Mouse (Mus musculus): ENCODE measurements at regions not wholly inside any gene's neighbourhood (a gene's known extent, or its start where the extent isn't known, plus 50 kb on each side); places are given as distances from the start of the nearest gene placed in this dataset.

GRCm38 (mm10) chrX:13348415-13348814, 67.6 kb downstream of the Ddx3x start:
- Histone ChIP-seq H3K4me3 (ENCODE audit: insufficient read depth, poor library complexity, severe bottlenecking) (no peak overlapping the region), H3K79me2 (ENCODE audit: control insufficient read depth, insufficient read depth) (no peaks in the 10 kb centered on the region), H3K36me3 (ENCODE audit: control insufficient read depth, insufficient read depth) (no peaks in the 10 kb centered on the region), H3K27me3 (ENCODE audit: control insufficient read depth, insufficient read depth, insufficient read length) (no peaks in the 10 kb centered on the region), H3K79me3 (ENCODE audit: low read depth) (no peaks in the 10 kb centered on the region), H3ac (ENCODE audit: control insufficient read depth, insufficient read length, low read depth) (no peak overlapping the region)
- TF ChIP-seq MYOD1 (IDR thresholded peaks at IDR 0.05; ENCODE audit: control insufficient read depth, insufficient read length, low read depth) (no peak), MAX (IDR thresholded peaks at IDR 0.05) (no peak), CEBPB (IDR thresholded peaks at IDR 0.05; ENCODE audit: low read depth) (no peak), MYOG (IDR thresholded peaks at IDR 0.05; ENCODE audit: control insufficient read depth, extremely low read depth, insufficient read length) (no peak), FOSL1 (IDR thresholded peaks at IDR 0.05; ENCODE audit: insufficient read depth, low read length, poor library complexity, severe bottlenecking) (no peak), USF1 (IDR thresholded peaks at IDR 0.05; ENCODE audit: low read depth) (no peak), CTCF (IDR thresholded peaks at IDR 0.05; ENCODE audit: control insufficient read depth, insufficient read depth, insufficient read length) (no peak)

- Histone ChIP-seq H3K36me3 (ENCODE audit: control insufficient read depth, insufficient read depth) (no peaks in the 10 kb centered on the region), H3K79me2 (ENCODE audit: control insufficient read depth, insufficient read depth) (no peaks in the 10 kb centered on the region), H3ac (ENCODE audit: control insufficient read depth, insufficient read length, low read depth) (no peak overlapping the region), H3K79me3 (ENCODE audit: low read depth) (no peaks in the 10 kb centered on the region), H3K4me3 (ENCODE audit: insufficient read depth, poor library complexity, severe bottlenecking) (no peak overlapping the region), H3K27me3 (ENCODE audit: control insufficient read depth, insufficient read depth, insufficient read length) (no peaks in the 10 kb centered on the region)
- TF ChIP-seq CEBPB (IDR thresholded peaks at IDR 0.05; ENCODE audit: low read depth), result no peak
- no peak for TF ChIP-seq MAX (IDR thresholded peaks at IDR 0.05)
- TF ChIP-seq USF1 (IDR thresholded peaks at IDR 0.05; ENCODE audit: low read depth), result no peak
- no peak for TF ChIP-seq CTCF (IDR thresholded peaks at IDR 0.05; ENCODE audit: control insufficient read depth, insufficient read depth, insufficient read length)
- TF ChIP-seq MYOG (IDR thresholded peaks at IDR 0.05; ENCODE audit: control insufficient read depth, extremely low read depth, insufficient read length), result no peak
- TF ChIP-seq FOSL1 (IDR thresholded peaks at IDR 0.05; ENCODE audit: insufficient read depth, low read length, poor library complexity, severe bottlenecking), result no peak
- TF ChIP-seq MYOD1 (IDR thresholded peaks at IDR 0.05; ENCODE audit: control insufficient read depth, insufficient read length, low read depth), result no peak
Measured at GRCm38 (mm10) chrX:13350461-13350860, 69.7 kb downstream of the Ddx3x start.

- TF ChIP-seq MYOD1 (IDR thresholded peaks at IDR 0.05; ENCODE audit: control insufficient read depth, insufficient read length, low read depth) (no peak), FOSL1 (IDR thresholded peaks at IDR 0.05; ENCODE audit: insufficient read depth, low read length, poor library complexity, severe bottlenecking) (no peak)
- Histone ChIP-seq H3K36me3 (ENCODE audit: control insufficient read depth, insufficient read depth) (no peaks in the 10 kb centered on the region), H3K27me3 (ENCODE audit: control insufficient read depth, insufficient read depth, insufficient read length) (no peaks in the 10 kb centered on the region), H3K79me2 (ENCODE audit: control insufficient read depth, insufficient read depth) (no peaks in the 10 kb centered on the region), H3K79me3 (ENCODE audit: low read depth) (no peaks in the 10 kb centered on the region), H3ac (ENCODE audit: control insufficient read depth, insufficient read length, low read depth) (no peak overlapping the region), H3K4me3 (ENCODE audit: insufficient read depth, poor library complexity, severe bottlenecking) (no peak overlapping the region)
Measured at GRCm38 (mm10) chrX:13357149-13357783, 76.5 kb downstream of the Ddx3x start.

GRCm38 (mm10) chrX:13357973-13358372, 77.2 kb downstream of the Ddx3x start:
- H3K4me3 ChIP-seq (ENCODE audit: insufficient read depth, poor library complexity, severe bottlenecking), result no peak overlapping the region
- no peak for TF ChIP-seq FOSL1 (IDR thresholded peaks at IDR 0.05; ENCODE audit: insufficient read depth, low read length, poor library complexity, severe bottlenecking)
- no peak for TF ChIP-seq MYOG (IDR thresholded peaks at IDR 0.05; ENCODE audit: control insufficient read depth, extremely low read depth, insufficient read length)
- no peak for TF ChIP-seq MYOD1 (IDR thresholded peaks at IDR 0.05; ENCODE audit: control insufficient read depth, insufficient read length, low read depth)
- no peak for TF ChIP-seq CTCF (IDR thresholded peaks at IDR 0.05; ENCODE audit: control insufficient read depth, insufficient read depth, insufficient read length)
- TF ChIP-seq CEBPB (IDR thresholded peaks at IDR 0.05; ENCODE audit: low read depth), result no peak
- no peak for TF ChIP-seq USF1 (IDR thresholded peaks at IDR 0.05; ENCODE audit: low read depth)
- TF ChIP-seq MAX (IDR thresholded peaks at IDR 0.05), result no peak
- H3K27me3 ChIP-seq (ENCODE audit: control insufficient read depth, insufficient read depth, insufficient read length), result no peaks in the 10 kb centered on the region
- no peaks in the 10 kb centered on the region for H3K36me3 ChIP-seq (ENCODE audit: control insufficient read depth, insufficient read depth)
- H3K79me3 ChIP-seq (ENCODE audit: low read depth), result no peaks in the 10 kb centered on the region
- H3K79me2 ChIP-seq (ENCODE audit: control insufficient read depth, insufficient read depth), result no peaks in the 10 kb centered on the region
- H3ac ChIP-seq (ENCODE audit: control insufficient read depth, insufficient read length, low read depth), result no peak overlapping the region

- no peak overlapping the region for H3K4me3 ChIP-seq (ENCODE audit: insufficient read depth, poor library complexity, severe bottlenecking)
- no peaks in the 10 kb centered on the region for H3K79me3 ChIP-seq (ENCODE audit: low read depth)
- no peak for TF ChIP-seq FOSL1 (IDR thresholded peaks at IDR 0.05; ENCODE audit: insufficient read depth, low read length, poor library complexity, severe bottlenecking)
- no peak for TF ChIP-seq CEBPB (IDR thresholded peaks at IDR 0.05; ENCODE audit: low read depth)
- no peak for TF ChIP-seq USF1 (IDR thresholded peaks at IDR 0.05; ENCODE audit: low read depth)
- no peak for TF ChIP-seq MYOG (IDR thresholded peaks at IDR 0.05; ENCODE audit: control insufficient read depth, extremely low read depth, insufficient read length)
- H3K36me3 ChIP-seq (ENCODE audit: control insufficient read depth, insufficient read depth), result no peaks in the 10 kb centered on the region
- no peaks in the 10 kb centered on the region for H3K79me2 ChIP-seq (ENCODE audit: control insufficient read depth, insufficient read depth)
- H3K27me3 ChIP-seq (ENCODE audit: control insufficient read depth, insufficient read depth, insufficient read length), result no peaks in the 10 kb centered on the region
- H3ac ChIP-seq (ENCODE audit: control insufficient read depth, insufficient read length, low read depth), result no peak overlapping the region
Measured at GRCm38 (mm10) chrX:13360436-13360835, 79.7 kb downstream of the Ddx3x start.

GRCm38 (mm10) chrX:13370319-13370718, 89.5 kb downstream of the Ddx3x start:
- Histone ChIP-seq H3K4me3 (ENCODE audit: insufficient read depth, poor library complexity, severe bottlenecking) (no peak overlapping the region), H3K36me3 (ENCODE audit: control insufficient read depth, insufficient read depth) (no peaks in the 10 kb centered on the region), H3ac (ENCODE audit: control insufficient read depth, insufficient read length, low read depth) (no peak overlapping the region), H3K27me3 (ENCODE audit: control insufficient read depth, insufficient read depth, insufficient read length) (no peaks in the 10 kb centered on the region), H3K79me2 (ENCODE audit: control insufficient read depth, insufficient read depth) (no peaks in the 10 kb centered on the region), H3K79me3 (ENCODE audit: low read depth) (no peaks in the 10 kb centered on the region)
- no peak for TF ChIP-seq MAX (IDR thresholded peaks at IDR 0.05)
- TF ChIP-seq MYOD1 (IDR thresholded peaks at IDR 0.05; ENCODE audit: control insufficient read depth, insufficient read length, low read depth), result no peak
- TF ChIP-seq USF1 (IDR thresholded peaks at IDR 0.05; ENCODE audit: low read depth), result no peak
- no peak for TF ChIP-seq CEBPB (IDR thresholded peaks at IDR 0.05; ENCODE audit: low read depth)
- no peak for TF ChIP-seq CTCF (IDR thresholded peaks at IDR 0.05; ENCODE audit: control insufficient read depth, insufficient read depth, insufficient read length)
- no peak for TF ChIP-seq FOSL1 (IDR thresholded peaks at IDR 0.05; ENCODE audit: insufficient read depth, low read length, poor library complexity, severe bottlenecking)
- TF ChIP-seq MYOG (IDR thresholded peaks at IDR 0.05; ENCODE audit: control insufficient read depth, extremely low read depth, insufficient read length), result no peak
